Mouse (Mus musculus) liver, embryonic 12.5 days (tissue): ENCODE measurements around the gene Vmn1r103. TPM values are rescaled to one million over a fixed set of nuclear protein-coding genes. Genes with fewer than 3 reads are reported as not detected.
"Not testable (repeated sequence)": the region's sequence is repeated elsewhere in the genome, so short reads cannot be mapped to it uniquely, and the experiment has no call there.

Experiments used
- ATAC-seq: fragments of 200-750 bp; cut with Nextera tagmentation; 2 replicates; pipeline ENCODE4 v1.8.0; 2017; ENCODE audit warnings: moderate number of reproducible peaks, mild to moderate bottlenecking, moderate library complexity
- H3K27ac ChIP-seq: fragments of 300-500 bp; sonication (generic); 2 replicates; pipeline ENCODE4 v1.5.1; 2016; ENCODE audit warnings: mild to moderate bottlenecking
- H3K27me3 ChIP-seq: fragments of 300-500 bp; sonication (generic); replicated peaks from 2 replicates; pipeline ENCODE4 v1.6.1; 2016; ENCODE audit warnings: mild to moderate bottlenecking, moderate library complexity
- H3K36me3 ChIP-seq: fragments of 300-500 bp; sonication (generic); 2 replicates; pipeline ENCODE4 v1.6.1; 2016; ENCODE audit warnings: mild to moderate bottlenecking, moderate library complexity
- H3K4me1 ChIP-seq: fragments of 300-500 bp; sonication (generic); 2 replicates; pipeline ENCODE4 v1.6.1; 2016
- H3K4me2 ChIP-seq: fragments of 300-500 bp; sonication (generic); 2 replicates; pipeline ENCODE4 v1.6.1; 2016; ENCODE audit warnings: mild to moderate bottlenecking, moderate library complexity
- H3K4me3 ChIP-seq: fragments of 300-500 bp; sonication (generic); 2 replicates; pipeline ENCODE4 v1.5.1; 2016; ENCODE audit warnings: mild to moderate bottlenecking, moderate library complexity
- H3K9ac ChIP-seq: fragments of 300-500 bp; sonication (generic); 2 replicates; pipeline ENCODE4 v1.6.1; 2016; ENCODE audit warnings: mild to moderate bottlenecking, moderate library complexity
- H3K9me3 ChIP-seq: fragments of 300-500 bp; sonication (generic); replicated peaks from 2 replicates; pipeline ENCODE4 v1.6.1; 2016; ENCODE audit warnings: mild to moderate bottlenecking, moderate library complexity
- WGBS: fragments of 180-500 bp; shearing (Covaris S2); methylation state at CpG from one replicate; pipeline ENCODE4 v1.1.7; 2016; ENCODE audit not compliant: insufficient replicate concordance; 5-methylcytosine and 5-hydroxymethylcytosine counted together
- polyA plus RNA-seq: library from polyadenylated mRNA; unstranded; fragments of >200 nt; fragmentation: Nextera tagmentation; extraction: Ambion mirVana; gene quantifications from 2 replicates; pipeline ENCODE4 v1.2.1, GENCODE M21; 2016

The Vmn1r103 gene
- polyA plus RNA-seq: not detected in 2 replicates

DNA sequence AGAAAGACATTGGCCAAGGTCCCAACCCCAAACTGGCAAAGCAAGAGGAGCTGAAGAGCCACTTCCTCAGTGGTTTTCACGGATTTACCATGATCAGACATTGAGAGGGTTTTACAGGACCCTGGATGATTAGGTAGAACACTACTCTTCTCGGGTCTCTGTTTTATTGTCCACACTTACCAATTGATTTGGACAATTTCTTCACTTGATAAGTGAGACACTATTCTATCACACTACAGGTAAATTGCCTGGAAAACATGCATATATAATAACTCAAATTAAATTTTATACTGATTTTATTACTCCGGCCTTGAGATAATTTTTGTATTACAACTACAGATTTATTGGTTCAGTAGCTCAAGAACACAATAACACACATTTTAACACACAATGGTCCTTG, at the start of gene Vmn1r103:
TSS of gene Vmn1r103 (minus strand) at position 101 of the 400 bp plus-strand sequence.
- H3K4me3 ChIP-seq, H3K9me3 ChIP-seq, H3K4me1 ChIP-seq, H3K9ac ChIP-seq, ATAC-seq, H3K4me2 ChIP-seq, H3K36me3 ChIP-seq, H3K27me3 ChIP-seq, H3K27ac ChIP-seq: not testable (repeated sequence)
- no CpG with 5 or more reads among the region's 3 CpGs for WGBS

DNA sequence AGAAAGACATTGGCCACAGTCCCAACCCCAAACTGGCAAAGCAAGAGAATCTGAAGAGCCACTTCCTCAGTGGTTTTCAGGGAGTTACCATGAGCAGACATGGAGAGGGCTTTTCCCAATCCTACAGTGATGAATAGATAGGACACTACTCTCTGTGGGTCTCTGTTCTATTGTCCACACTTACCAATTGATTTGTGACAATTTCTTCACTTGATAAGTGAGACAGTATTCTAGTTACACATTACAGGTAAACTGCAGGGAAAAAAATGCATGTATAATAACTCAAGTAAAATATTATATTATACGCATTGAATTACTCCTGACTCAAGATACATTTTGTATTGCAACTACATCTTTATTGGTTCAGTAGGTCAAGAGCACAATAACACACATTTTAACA, 35.3 kb upstream of the Vmn1r103 start, which contains the start of gene Gm5726:
TSS of gene Gm5726 (minus strand) at position 101 of the 400 bp plus-strand sequence.
- not testable (repeated sequence) for H3K9me3 ChIP-seq, H3K9ac ChIP-seq, H3K36me3 ChIP-seq, H3K27me3 ChIP-seq, ATAC-seq, H3K4me1 ChIP-seq, H3K4me2 ChIP-seq, H3K4me3 ChIP-seq, H3K27ac ChIP-seq
- WGBS: no CpG with 5 or more reads among the region's 1 CpGs

DNA sequence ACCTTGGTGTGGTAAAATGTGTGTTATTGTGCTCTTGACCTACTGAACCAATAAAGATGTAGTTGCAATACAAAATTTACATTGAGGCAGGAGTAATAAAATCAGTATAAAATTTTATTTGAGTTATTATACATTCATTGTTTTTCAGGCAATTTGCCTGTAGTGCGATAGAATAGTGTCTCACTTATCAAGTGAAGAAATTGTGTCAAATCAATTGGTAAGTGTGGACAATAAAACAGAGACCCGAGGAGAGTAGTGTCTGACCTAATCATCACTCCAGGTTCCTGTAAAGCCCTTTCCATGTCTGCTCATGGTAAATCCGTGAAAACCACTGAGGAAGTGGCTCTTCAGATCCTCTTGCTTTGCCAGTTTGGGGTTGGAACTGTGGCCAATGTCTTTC, 23.2 kb upstream of the Vmn1r103 start, which contains the start of gene Vmn1r104:
TSS of gene Vmn1r104 (plus strand) at position 301 of the 400 bp plus-strand sequence.
- not testable (repeated sequence) for ATAC-seq, H3K27me3 ChIP-seq, H3K4me1 ChIP-seq, H3K27ac ChIP-seq, H3K9me3 ChIP-seq, H3K36me3 ChIP-seq, H3K4me3 ChIP-seq, H3K4me2 ChIP-seq, H3K9ac ChIP-seq
- WGBS: no CpG with 5 or more reads among the region's 3 CpGs

DNA sequence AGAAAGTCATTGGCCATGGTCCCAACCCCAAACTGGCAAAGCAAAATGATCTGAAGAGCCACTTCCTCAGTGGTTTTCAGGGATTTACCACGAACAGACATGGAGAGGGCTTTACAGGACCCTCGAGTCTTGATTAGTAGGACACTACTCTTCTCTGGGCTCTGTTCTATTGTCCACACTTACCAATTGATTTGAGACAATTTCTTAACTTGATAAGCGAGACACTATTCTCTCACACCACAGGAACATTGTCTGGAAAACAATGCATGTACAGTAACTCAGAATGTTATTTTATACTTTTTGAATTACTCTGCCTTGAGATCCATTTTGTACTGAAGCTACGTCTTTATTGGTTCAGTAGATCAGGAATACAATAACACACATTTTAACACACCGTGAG, 35.5 kb downstream of the Vmn1r103 start, which contains the start of gene Gm10670:
TSS of gene Gm10670 (minus strand) at position 101 of the 400 bp plus-strand sequence.
- not testable (repeated sequence) for H3K27me3 ChIP-seq, H3K4me1 ChIP-seq, H3K27ac ChIP-seq, H3K9ac ChIP-seq, H3K36me3 ChIP-seq, H3K4me2 ChIP-seq, H3K9me3 ChIP-seq, ATAC-seq, H3K4me3 ChIP-seq
- WGBS: no CpG with 5 or more reads among the region's 5 CpGs

Other genes with a start within 250 kb of the Vmn1r103 start
- not detected in 2 replicates for gene Gm5890, start 247.7 kb downstream of the Vmn1r103 start, polyA plus RNA-seq
- not detected in 2 replicates for gene Gm4133, start 176.5 kb downstream of the Vmn1r103 start, polyA plus RNA-seq
- not detected in 2 replicates for gene Gm5728, start 135.1 kb downstream of the Vmn1r103 start, polyA plus RNA-seq
- not detected in 2 replicates for gene Vmn1r100, start 92.6 kb downstream of the Vmn1r103 start, polyA plus RNA-seq
- not detected in 2 replicates for gene Vmn1r101, start 67.9 kb downstream of the Vmn1r103 start, polyA plus RNA-seq
- not detected in 2 replicates for gene Gm10670, start 35.6 kb downstream of the Vmn1r103 start, polyA plus RNA-seq
- not detected in 2 replicates for gene Vmn1r104, start 23.3 kb upstream of the Vmn1r103 start, polyA plus RNA-seq
- not detected in 2 replicates for gene Gm5726, start 35.2 kb upstream of the Vmn1r103 start, polyA plus RNA-seq
- gene Gm4141, start 65.7 kb upstream of the Vmn1r103 start, polyA plus RNA-seq: not detected in 2 replicates
- gene Gm4513, start 88.5 kb upstream of the Vmn1r103 start, polyA plus RNA-seq: not detected in 2 replicates
- gene Vmn1r107, start 158.4 kb upstream of the Vmn1r103 start, polyA plus RNA-seq: not detected in 2 replicates
- gene Vmn1r111, start 192.7 kb upstream of the Vmn1r103 start, polyA plus RNA-seq: not detected in 2 replicates
- not detected in 2 replicates for gene Gm10668, start 220.1 kb upstream of the Vmn1r103 start, polyA plus RNA-seq